Mouse (Mus musculus) ES-E14 (cell line): ENCODE data around the gene Cenpf.

ENCODE experiments used
- CHD2 ChIP-seq: IDR thresholded peaks from 2 replicates; pipeline ENCODE4 v1.6.1; 2014; ENCODE audit warnings: mild to moderate bottlenecking, low read depth, low read length, inconsistent platforms
- MAFK ChIP-seq: IDR thresholded peaks from 2 replicates; pipeline ENCODE4 v1.6.1; 2014; ENCODE audit warnings: mild to moderate bottlenecking, low read depth, low read length, inconsistent platforms; ENCODE audit not compliant: insufficient read depth
- ZNF384 ChIP-seq: IDR thresholded peaks from 2 replicates; pipeline ENCODE4 v1.6.1; 2012; ENCODE audit warnings: low read depth, low read length, inconsistent platforms

GRCm38 (mm10) chr1:189646597-189646996, 41.3 kb downstream of the Cenpf start:
- TF ChIP-seq CHD2 (no peak), ZNF384 (no peak), MAFK (no peak)
